Mouse (Mus musculus) stomach, postnatal 0 days (tissue): ENCODE results near the gene Polr2g.

ENCODE experiments used
- CTCF ChIP-seq: IDR thresholded peaks from 2 replicates; pipeline ENCODE4 v1.5.1; 2016; ENCODE audit warnings: antibody characterized with exemption, low read depth, mild to moderate bottlenecking, moderate library complexity
- EP300 ChIP-seq: optimal IDR thresholded peaks from 2 replicates; pipeline ENCODE3; 2016; ENCODE audit warnings: antibody characterized with exemption

GRCm38 (mm10) chr19:8817001-8817400 is 18.6 kb upstream of the Polr2g start:
- TF ChIP-seq CTCF (no peak), EP300 (no peak)
